Mouse (Mus musculus): ENCODE measurements around the gene Adpgk.

DNA sequence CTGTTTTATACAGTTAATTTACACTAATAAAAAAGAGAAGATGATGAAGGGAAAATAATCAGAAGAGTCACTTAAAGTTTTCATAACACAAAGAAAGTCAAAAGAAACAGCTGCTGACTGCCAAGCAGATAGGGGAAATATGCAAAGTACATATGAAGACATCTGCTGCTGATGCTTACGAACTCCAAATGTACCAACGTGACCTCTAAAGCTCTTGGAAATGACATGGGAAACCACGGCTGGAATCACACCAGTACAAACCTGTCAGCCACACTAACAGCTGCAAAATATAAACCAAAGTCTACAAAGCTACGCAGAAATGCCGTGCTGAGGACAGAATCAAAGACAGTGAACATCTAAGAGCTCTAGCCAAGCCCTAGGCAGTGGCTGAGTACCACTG, 47.7 kb downstream of the Adpgk start:
- no peak for TF ChIP-seq POLR2A (IDR thresholded peaks at IDR 0.05; ENCODE audit: borderline replicate concordance, control insufficient read depth, low read depth, low read length)
- TF ChIP-seq CTCF (IDR thresholded peaks at IDR 0.05; ENCODE audit: control insufficient read depth, insufficient read depth, low read length) = no peak
